Mouse (Mus musculus) layer of hippocampus, postnatal 10 days (tissue): ENCODE data around the gene Akap9. TPM values are rescaled to one million over a fixed set of nuclear protein-coding genes. Genes with fewer than 3 reads are reported as not detected.

Experiments used
- total RNA-seq, 2 experiments: library from RNA; stranded (reverse); gene quantifications; 2 replicates each; pipeline ENCODE4 v1.2.3; 2021

The Akap9 gene
- total RNA-seq, 2 experiments from 2014 or later = 82.7 to 85.8 TPM

Other genes with a start within 250 kb of the Akap9 start
- 10 to 100 TPM; 68.7 to 72.9 TPM for gene Ankib1, start 125.1 kb upstream of the Akap9 start, total RNA-seq
- gene Krit1, start 124.9 kb upstream of the Akap9 start, total RNA-seq = 10 to 100 TPM; 44.2 to 47.1 TPM
- not detected for gene Lrrd1, start 82.9 kb upstream of the Akap9 start, total RNA-seq
- 1 to 10 TPM; 9.3 to 9.6 TPM for gene Mterf1a, start 34.1 kb upstream of the Akap9 start, total RNA-seq
- 10 to 100 TPM; 82.4 to 93.7 TPM for gene Cyp51, start 176.7 kb downstream of the Akap9 start, total RNA-seq